Mouse (Mus musculus): ENCODE measurements around the gene Tmem259.
A peak's percentile ranks its signal among the peaks of the same experiment; 100 is the strongest.

Tmem259 gene

GRCm38 (mm10) chr10:80015583-80015982, 31.5 kb upstream of the Tmem259 start:
- no peak for DNase-seq

GRCm38 (mm10) chr10:80014484-80015290, 30.6 kb upstream of the Tmem259 start:
- no peak for DNase-seq

GRCm38 (mm10) chr10:80013609-80014008, 29.5 kb upstream of the Tmem259 start:
- no peak for DNase-seq

DNA sequence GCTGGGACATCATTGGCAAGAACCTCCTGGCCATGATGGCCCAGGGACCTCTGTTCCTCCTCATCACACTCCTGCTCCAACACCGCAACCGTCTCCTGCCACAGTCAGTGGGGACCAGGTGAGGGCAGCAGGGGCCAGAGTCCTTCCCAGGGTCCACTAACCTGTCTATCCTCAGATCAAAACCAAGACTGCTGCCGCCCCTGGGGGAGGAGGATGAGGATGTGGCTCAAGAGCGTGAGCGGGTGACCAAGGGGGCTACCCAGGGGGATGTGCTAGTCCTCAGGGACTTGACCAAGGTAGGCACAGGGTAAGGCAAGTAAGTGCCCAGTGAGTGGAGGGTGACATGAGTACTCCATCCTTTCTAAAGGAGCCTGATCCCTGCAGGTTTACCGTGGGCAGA, 27.6 kb upstream of the Tmem259 start:
- no peak for DNase-seq

- DNase-seq: no peak
Measured at GRCm38 (mm10) chr10:80004233-80004705, 20.1 kb upstream of the Tmem259 start.

DNA sequence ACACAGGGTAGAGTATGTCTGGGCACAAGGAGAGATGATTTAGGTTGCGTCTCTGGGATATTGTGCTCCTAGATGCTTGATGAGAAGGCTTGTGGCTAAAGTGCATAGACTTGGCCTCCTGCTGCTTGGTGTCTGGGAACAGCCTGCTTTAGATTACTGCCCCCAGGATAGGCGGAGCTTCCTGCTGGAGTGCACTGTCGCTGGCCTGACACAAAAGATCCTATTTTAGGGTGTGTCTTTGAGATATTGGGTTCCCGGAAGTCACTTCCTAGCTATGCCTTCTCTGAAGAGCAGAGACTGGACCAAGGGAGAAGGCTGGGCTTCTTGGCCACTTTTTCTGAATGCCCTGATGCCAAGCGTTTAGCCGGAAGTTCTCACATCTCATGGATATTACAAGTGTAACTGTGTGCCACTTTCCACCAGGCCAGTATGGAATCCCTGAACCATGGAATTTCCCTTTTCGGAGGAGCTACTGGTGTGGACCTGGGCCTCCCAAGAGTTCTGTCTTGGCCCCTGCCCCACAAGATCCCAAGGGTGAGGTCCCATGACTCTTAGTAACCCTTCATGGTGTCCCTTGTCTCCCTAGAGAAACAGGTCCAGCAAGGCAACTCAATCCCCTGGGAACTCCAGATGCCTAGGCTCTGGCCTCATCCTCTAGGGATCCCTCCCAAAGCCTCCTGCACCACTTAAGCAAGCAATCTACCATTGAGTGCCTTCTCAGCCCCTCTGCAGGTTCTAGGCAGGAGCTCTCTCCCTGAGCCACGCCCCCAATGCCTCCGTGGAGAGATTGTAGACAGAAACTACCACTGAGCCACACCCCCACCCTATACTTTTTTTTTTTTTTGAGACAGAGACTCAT, 19.5 kb upstream of the Tmem259 start:
- DNase-seq: no peak

- DNase-seq: no peak
Measured at GRCm38 (mm10) chr10:80002829-80003228, 18.7 kb upstream of the Tmem259 start.

- no peak for DNase-seq
Measured at GRCm38 (mm10) chr10:80001945-80002344, 17.8 kb upstream of the Tmem259 start.

DNA sequence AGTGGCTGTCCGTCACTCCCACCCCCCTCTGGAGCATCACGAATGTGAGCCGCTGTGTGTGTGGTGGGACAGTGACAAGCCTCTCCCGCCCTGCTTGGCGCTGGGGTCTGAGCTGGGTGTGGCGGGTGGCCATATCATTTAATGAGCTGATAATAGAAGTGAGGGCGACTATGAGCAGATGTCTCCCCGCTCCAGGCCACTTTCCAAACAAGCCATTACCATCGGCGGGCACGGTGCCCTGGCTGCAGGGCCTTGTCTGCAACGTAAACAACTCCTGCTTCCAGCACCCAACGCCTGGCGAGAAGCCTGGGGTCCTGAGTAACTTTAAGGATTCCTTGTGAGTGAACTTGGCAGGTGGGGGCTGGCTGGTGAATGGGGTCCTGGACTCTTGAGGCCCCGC, 13.7 kb upstream of the Tmem259 start:
- DNase-seq: peak; percentile 81

DNA sequence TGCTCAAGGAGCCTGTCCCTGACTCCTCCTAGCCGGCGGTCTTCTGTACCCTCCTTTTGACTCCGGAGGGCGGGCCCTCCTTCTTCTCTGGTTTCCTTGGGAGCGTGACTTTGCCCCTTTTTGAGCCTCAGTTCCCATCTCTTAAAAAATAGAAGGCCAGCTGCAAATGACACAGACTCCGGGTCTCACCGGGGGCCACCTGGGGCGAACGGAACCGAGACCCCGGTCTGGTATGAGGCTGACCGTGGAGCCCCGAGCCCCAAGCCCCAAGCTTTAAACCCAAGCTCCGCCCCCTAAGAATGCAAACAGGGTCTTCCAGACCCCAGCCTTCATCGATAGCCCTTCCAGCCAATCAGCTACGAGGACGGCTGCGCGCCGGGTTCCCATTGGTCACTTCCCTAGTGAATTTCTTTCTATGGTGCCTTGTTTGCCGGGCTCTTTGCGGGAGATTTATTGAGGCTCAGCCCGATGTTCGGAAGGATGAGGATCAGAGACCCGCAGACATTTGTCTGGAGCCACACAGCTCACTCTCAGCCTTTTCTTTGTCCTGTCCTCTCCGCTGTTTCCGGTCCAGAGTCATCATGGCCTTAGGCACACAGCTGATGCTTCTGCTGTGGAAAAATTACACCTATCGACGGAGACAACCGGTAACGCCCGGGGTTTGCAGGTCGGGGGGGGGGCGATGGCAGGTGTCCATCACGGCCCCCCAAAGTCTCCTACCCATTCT, 13.1 kb upstream of the Tmem259 start:
- DNase-seq: peak; percentile 82

DNA sequence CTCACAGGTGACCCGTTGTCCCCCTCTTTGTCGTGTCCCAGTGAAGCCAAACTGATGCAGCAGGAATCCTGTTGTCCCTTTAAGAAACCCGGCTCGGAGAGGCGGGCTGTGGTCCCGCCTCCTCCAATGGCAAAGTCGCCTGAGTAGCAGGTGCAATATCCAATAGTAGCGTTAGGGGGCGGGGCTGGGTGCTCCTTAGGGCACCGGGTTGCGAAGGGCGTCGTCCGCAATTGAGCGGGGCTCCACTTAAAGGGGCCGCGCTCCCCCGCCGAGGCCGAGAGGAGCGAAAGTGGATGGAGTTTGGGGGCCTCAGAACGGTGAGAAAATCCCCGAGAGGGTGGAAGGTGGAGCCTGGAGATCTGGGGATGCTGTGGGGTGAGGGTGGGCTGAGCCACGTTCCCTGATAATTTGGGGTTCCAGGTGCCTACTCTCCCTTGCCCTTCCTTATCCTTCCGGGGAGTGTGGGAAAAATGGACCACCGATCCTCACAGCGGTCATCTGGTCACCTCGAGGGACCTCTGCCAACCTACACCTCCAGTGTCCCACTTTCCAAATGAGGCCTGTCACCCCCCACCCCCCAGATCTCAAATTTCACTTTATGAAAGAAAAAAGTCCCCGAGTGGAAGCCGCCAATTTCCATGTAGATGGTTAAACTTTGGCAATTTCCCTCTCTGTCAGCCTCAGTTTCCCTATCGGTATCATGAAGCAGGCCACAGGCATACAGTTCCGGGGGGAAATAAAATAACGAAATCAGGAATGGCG, 12.3 kb upstream of the Tmem259 start, which contains the start of gene Abca7:
Gene Abca7, plus strand, starts transcription at position 223 of the 762 bp plus-strand sequence.
- peak; percentile 94 for DNase-seq

DNA sequence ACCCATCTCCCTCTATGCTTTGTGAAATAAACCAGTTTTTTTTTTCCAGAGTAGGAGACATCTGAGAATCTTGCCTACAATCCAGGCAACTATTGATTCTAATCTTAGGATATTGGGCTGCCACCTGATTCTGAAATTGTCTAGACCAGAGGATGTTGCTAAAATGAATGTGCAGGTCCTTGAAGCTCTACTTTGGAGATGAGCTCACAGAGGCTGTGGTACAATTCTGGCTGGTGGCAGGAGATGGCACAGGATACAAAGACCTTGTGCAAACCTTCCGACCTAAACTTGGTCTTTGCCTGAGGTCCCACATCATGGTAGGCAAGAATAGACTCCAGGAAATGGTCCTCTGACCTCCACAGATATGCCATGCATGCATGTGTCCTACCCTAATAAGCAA, 11.5 kb upstream of the Tmem259 start:
- peak; percentile 30 for DNase-seq

DNA sequence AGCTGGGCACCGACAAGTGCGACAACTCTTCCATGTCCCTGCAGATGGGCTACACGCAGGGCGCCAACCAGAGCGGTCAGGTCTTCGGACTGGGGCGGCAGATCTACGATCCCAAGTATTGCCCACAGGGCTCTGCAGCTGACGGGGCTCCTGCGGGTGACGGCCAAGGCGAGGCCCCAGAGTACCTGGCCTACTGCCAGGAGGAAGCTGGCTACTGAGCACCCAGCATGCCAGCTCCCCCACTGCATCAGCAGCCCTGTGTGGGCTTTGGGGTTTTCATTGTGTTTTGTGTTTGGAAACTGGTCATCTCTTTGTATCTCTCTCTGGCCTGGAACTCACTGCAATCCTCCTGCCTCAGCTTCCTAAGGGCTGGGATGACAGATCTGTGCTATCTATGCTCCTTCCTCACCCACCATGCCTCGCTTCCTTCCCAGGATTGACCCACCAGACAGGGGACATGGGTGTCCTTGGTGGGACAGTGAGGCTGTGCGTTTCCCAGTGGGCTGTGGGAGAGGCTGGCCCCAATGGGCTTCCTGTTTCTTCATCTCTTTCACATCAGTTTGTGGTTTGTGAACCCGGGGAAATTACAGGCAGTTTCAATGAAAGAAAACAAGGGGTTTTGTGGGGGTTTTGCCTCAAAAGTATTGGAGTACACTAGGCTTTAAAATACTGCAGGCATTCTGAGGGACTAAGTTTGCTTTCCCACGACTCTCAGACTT, 10.4 kb upstream of the Tmem259 start:
- DNase-seq: peak; percentile 51

- DNase-seq: no peak
Measured at GRCm38 (mm10) chr10:79991548-79991947, 7.4 kb upstream of the Tmem259 start.

GRCm38 (mm10) chr10:79991099-79991498, 7.0 kb upstream of the Tmem259 start:
- DNase-seq: no peak

DNA sequence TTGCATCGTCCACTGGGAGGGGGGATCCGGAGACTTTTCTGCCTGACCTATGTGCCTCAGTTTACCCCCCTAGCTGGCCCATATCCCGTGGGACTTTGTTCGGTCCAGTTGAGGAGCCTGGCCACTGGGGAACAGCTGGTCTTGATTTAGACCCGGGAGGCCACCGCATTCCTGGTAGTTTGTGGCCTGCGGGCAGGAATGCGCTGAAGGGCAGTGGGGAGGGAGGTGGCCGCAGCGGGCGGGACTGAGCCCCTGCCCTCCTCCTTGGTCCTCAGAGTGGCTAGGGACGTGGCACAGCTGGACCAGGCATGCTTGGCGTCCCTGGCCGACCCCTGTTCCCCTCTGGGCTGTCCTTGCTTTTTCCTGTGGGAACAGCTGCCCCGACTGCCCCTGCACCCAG, 5.7 kb upstream of the Tmem259 start:
- no peak for DNase-seq

DNA sequence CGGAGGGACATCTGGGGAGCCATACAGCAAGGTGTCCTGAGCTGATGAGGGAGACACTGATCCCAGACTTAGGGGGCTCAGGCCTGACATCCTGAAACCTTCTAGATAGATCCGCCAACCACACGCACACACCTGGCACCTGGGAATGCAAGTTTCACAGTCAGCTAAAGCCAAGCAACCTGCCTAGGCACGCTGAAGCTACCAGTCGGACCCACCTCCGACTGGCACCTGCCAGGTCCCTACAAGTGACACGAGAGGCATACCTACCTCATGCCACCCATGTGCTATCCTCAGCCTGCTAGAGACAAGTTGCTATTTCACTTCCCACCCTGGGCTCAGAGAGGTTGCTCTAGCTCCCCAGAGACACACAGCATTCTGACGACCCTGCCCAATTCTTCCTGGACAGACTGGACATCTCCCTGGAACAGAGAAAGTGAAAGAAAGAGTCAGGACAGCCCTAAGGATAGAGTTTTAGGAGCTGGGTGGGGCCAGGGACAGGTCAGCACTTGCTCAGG, 5.2 kb upstream of the Tmem259 start:
- no peak for DNase-seq

DNA sequence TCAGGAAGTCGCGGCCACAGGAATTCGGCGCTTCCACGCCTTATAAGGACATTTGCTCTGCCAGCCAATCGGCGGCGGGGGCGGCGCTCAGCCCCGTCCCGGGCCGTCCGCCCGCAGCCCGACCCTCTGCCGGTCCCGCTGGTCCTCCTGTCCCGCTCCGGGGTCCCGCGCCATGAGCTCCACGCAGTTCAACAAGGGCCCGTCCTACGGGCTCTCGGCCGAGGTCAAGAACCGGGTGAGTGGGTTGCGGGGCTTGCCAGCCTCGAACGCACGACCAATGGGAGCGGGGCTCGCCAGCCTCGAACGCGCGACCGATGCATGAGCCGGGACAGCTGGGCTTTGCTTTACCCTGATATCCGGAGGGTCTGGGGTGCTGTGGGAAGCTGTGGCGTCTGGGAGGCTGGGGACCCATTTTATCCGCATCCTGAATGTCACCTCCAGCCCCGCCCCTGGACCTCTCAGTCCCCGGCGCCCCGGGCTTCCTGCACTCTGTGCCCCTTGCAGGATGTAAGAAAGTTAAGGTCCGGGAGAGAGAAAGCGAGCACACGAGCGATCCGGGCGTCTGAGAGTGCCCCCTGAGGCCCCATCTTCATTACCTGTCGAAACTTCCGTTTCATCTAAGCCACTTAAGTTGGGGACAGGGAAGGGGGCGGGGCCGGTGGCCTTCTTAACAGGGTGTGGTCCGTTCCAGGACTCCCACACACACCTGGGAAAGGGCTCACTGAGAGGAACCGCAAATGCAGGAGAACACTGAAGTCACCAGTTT, 4.6 kb upstream of the Tmem259 start, which contains the start of gene Cnn2:
Gene Cnn2, plus strand, starts transcription at position 79 of the 766 bp plus-strand sequence.
- no peak for DNase-seq

DNA sequence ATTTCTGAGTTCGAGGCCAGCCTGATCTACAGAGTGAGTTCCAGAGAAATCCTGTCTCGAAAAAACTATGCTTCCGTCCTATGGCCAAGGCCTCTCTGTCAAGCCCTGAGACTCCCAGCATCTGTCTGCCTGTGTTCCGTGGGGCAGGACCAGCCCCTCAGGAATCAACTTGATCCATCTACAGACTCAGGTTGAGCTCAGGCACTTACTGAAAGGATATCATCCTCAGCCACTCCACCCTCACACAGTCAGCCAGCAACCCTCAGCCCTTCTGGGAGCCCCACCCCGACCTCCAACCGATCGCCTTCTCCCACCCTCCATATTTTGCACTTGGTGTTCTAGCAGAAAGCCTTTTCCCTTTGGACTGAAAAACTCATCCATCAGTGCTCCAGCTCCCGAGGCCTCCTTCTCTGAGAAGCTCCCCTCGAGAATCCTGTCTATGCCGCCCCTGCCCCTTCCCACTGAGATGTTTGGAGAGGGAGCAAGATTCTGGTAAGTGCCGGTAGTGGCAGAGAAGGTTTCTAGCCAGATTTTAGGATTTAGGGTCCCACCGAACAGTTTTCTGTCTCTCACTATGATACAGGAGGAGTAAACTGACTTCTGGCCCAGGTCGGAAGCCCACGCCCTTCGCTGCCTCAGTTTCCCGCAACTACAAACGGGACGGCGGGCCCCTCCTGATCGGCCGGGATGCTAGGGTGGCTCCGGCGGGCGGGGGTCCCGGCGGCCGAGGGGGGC, 3.8 kb upstream of the Tmem259 start:
- DNase-seq: no peak

- DNase-seq: peak; percentile 85
Measured at GRCm38 (mm10) chr10:79986963-79987362, 2.8 kb upstream of the Tmem259 start.
